Mouse (Mus musculus) gastrocnemius, adult 18-20 months (tissue): ENCODE data around the gene Egflam. TPM values are rescaled to one million over a fixed set of nuclear protein-coding genes. Genes with fewer than 3 reads are reported as not detected.
A peak's percentile ranks its signal among the peaks of the same experiment; 100 is the strongest.

Experiments used
- DNase-seq: peaks from one replicate; pipeline ENCODE4 v3.0.0; 2021; ENCODE audit warnings: low spot score
- total RNA-seq, 2 experiments: library from RNA; stranded (reverse); gene quantifications; 2 replicates each; pipeline ENCODE4 v1.2.3; 2021

Egflam gene
- total RNA-seq, 2 experiments from 2014 or later, result 12.2 to 16.9 TPM

DNA sequence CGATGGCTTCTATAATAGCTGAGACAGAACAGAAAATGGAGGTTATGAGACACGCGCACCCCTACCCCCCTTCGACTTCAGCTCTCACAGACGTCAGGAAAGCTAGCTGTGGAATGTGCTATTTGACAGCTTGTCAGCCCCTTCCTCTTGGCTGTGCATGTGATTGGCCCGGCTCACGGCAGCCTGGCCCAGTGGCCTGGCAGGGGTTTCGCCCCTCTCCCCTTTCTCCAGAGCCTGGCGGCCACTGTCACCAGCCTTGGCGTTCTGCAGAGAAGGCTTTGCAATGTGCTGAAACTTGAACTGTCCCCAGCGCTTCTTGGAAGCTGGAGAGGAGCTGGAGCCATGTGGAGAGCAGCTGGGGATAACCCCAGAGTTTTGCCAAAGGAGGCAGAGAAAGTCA, 175.4 kb downstream of the Egflam start:
- DNase-seq, result peak; percentile 81

DNA sequence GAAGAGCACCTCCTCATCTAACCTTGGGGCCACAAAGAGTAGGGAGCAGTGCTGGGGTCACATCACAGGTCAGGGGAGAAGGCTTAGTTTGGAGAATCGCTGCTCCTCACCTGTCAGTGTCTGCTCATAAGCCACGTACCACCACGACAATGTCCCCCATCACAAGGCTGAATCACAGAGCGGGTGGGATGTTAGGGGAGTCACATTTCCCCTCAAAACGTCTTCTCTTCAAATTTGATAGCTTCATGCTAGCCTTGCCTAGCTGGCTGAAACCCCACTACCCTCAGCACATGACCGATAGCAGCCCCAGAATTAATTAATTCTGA, 181.0 kb downstream of the Egflam start:
- DNase-seq, result no peak

DNA sequence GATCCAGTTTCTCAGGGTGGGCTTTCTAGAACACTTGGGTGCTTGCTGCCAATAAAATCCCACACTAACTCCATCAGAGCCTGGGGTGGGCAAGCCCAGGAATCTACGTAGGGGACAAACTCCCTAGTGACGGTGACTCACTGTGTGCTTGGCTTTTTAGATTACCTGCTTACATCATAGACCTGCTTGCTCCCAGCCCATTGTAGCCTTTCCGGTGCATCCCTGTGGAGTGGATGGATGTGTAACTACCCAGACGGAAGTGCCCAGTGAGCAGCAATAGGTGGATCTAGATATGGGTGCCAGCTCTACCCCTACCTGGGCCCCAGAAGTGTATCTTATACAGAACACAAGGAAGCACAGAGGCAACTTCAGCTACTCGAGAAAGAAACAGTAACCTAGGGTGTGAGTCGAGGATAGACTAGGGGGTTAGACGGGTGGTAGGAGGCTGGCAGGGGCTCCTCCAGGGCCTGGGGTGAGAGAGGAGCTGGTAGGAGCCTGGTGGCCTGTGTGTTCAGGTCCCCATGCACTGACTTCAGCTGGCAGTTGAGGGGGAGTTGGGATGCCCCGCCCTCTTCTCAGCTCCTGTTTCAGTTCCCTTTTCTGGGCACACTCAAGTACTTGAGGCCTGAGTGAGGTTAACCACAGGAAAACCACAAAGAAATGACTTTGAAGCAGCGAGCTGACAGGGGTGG, 181.5 kb downstream of the Egflam start:
- DNase-seq, result no peak

DNA sequence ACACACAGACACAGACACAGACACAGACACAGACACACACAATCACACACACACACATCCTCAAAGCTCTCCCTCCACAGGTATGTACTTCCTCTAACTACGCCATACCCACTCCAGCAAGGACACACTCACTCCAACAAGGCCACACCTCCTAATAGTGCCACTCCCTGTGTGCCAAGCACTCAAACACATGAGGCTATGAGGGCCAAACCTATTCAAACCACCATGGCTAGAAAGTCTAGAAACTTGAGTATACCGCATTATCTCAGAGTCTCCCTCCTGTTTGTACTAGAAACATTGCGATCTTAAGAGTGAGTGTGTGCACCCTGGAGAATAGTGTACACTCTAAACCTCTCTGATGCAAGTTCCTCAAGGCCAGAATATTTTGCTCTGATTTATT, 182.3 kb downstream of the Egflam start:
- no peak for DNase-seq

DNA sequence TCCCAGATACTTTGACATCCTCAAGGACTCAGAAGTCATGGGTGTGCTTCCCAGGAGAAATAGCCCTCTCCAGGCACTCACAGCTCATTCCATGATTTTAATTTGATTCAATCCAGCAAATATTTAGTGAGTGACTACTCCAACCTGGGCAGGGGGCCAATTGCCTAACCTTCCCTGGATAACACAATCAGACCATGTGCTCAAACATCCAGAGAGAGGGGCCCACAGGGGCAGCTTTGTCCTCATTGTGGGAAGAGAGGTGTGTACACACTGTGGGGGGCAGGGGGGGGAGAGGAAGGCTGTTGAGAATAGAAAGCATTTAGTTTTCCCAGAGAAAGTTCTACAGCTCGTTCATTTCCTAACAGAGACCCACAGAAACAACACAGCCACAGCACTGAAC, 184.5 kb downstream of the Egflam start:
- peak; percentile 40 for DNase-seq

DNA sequence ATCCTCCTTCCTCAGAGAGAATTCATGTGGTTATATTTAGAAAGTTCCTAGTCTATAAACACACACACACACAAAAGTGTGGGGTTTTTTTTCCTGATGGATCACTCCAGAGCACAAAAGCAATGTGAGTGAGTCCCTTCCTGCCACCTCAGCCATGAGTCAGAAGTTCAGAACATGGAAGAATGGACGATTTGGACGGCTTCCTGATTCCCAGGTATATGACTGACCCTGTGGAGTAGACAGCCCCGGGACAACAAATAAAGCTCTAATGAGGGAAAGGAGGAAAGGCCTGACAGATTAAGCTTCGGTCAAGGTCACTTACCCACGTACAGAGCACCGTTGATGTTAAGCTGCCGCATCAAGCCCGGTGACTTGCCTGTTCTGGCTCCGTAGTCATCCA, 190.0 kb downstream of the Egflam start:
- DNase-seq, result no peak

DNA sequence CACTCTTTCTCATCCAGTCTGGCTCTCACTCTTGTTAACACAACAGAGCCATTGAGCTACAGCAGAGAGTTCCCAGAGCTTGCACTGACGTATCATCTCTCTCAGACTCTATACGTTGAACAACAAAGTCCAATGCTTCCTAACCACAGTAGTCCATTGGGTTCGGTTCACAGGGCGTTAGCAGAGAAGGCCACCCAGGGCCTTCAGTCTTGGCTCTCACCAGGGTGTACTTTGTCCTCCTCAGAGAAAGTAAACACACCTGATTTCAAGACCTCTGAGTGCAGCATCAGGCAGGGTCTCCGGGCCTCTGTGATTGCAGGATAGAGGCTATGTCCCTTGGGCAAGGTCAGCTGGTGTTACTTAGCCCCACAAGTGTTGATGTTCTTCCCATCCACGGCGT, 190.9 kb downstream of the Egflam start:
- DNase-seq, result no peak

DNA sequence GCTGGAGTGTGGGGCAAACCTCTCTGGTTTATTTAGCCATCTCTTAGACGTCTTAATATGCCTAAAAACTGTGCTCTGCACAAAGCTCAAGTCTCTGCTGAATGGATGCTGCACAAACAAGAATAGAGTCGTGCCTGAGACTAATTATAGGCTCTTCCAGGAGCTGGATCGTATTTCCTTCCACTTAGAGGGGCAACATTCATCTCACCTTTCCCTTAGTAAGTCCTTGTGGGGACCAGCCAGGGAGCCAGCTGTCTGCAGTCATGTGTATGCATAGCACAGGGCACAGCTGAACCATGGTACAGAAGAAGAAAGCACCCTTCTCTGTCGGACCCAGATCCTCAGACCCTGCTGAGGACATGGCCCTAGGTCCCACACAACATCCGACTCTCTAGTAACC, 192.1 kb downstream of the Egflam start:
- DNase-seq, result peak; percentile 54

DNA sequence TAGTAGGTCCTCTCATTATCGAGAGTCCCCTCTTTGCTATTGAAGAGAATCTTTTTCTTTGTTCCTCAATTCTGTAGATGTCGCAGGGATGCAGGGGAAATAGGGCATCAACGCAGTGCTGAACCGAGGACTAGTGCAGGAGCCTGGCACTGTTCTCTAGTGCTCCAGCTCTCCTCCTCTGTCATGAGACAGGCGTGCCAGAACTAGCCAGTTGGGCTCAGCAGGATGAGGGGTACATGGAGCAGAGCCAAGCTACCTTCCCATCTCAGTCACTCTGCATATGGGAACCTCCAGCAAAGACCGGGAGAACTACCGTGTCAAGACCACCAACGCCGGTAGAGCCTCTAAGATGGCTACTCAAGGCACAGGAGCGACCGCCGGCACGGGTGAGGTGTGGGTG, 193.3 kb downstream of the Egflam start:
- no peak for DNase-seq

DNA sequence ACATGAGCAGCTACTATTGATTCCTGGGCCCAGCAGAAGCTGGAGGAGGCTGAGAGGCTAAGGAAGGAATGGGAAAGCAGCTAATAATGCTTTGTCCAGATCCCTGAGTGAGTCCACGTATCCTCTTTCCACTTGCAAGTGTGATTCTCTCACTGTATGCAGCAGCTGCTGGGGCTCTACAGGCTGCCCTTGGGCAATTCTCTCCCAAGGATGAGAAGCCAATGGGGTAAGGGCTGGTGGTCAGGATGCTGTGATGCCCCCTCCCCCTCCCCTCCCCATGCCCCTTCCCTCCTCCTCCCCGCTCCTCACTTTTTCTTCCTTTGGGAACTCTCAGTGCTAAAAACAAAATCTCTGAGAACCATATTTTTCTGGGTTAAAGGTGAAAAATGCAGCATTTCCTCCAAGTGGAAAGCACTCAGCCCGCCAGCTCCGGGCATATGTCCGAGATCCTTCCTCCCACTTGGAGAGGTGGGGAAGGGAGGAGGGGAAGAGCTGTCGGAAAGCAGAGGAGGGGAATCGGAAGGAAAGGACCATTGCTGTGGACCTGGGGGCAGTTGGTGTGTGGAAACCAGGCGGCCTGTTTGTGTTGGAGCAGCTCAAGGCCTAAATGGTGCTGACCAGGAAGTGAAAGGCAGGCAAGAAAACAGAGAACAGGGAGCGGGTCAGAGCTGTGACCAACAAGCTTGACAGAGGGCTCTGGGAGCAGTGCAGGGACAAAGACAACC, 194.4 kb downstream of the Egflam start:
- DNase-seq, result peak; percentile 55

DNA sequence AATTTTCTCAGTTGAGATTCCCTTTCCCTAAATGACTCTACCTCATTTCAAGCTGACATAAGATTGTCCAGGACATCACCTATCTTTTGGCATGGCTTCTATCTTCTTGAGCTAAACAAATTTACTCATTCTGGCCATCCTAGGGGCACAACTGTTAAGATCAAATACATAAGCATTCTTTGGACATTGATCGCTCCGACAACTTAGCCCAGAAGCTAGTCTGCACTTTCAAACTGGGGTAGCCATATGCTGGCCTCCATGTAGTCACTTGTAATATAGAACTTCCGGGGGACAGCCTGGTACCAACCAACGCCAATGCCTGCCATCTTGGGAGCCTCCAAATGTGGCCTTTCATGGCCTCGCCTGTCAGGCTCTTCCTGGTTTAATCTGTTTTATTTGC, 195.2 kb downstream of the Egflam start:
- no peak for DNase-seq

DNA sequence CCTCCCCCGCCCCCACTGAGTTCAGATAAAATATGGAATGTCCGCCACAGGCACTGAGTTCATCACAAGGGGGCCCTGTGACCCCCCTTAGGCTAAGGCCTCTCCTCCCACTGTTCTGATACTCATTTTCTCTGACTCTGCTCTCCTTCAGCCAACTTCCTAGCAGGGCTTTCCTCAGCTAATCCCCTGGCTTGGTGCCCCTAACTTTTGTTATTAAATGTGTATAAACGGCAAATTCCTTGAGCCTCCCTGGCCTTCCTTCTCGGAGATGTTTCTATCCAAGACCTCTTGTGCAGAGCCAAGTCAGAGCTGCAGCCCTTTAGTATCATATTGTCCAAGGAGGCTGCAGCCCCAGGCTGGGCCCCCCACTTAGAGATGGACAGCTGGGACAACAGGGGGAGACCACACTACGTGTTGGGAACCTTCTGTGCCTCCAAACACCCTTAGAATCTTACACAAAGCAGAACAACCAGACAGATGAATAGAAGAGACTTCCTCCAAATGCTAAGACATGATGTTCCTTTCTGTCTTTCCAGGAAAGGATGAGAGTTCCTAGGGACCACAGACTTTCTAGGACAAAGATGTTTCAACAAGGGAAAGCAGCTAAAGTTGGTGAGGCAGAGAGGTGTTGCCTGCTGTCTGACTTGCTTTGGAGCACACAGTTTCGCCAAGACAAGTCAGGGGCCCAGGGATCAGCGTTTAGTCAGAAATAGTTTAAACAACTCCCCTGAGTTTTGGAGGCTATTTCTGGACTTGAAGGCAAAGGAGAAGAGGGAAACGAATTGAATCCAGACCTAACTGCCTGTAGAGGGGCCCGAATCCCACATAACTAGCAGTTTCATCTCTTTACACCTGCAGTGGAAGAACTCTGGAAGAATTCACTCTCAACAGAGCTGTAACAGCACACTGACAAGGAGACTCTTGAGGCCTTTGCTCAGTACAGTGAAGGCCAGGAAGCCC, 196.5 kb downstream of the Egflam start:
- no peak for DNase-seq

DNA sequence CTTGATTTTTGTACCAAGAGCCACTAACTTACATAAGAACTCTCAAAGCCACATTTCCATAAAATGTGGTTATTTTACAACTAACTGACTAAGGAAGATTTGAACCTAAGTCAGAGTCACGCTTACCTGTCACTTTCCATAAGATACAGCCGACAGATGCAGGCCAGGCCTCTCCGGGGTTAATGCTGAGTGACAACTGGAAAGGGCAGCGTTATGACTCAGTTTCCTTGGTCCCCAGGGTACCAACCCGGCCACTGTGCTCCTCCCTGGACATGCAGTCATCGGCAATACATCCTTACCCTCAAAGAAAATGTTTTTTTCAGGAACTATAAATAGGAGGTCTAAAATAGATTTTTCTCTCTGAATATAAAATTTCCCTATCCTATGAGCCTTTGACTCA, 197.9 kb downstream of the Egflam start:
- no peak for DNase-seq

DNA sequence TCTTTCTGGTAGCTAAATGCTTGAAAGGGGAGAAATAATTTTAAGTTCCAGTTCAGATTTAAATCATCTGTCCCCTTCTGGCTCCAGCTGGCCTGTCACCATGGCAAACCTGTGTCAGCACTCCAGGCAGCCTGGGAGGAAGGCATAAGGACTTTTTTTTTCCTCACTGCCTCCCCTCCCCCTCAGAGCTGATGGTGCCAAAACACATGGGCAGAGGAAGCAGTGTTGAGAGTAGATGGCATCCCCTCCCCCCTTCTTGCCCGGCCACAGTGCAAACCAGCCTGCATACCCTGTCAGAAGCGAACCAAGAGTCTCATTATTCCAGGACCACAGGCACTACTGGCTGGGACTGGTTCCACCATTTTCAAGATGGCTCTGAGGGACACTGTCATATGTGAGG, 199.4 kb downstream of the Egflam start:
- no peak for DNase-seq

DNA sequence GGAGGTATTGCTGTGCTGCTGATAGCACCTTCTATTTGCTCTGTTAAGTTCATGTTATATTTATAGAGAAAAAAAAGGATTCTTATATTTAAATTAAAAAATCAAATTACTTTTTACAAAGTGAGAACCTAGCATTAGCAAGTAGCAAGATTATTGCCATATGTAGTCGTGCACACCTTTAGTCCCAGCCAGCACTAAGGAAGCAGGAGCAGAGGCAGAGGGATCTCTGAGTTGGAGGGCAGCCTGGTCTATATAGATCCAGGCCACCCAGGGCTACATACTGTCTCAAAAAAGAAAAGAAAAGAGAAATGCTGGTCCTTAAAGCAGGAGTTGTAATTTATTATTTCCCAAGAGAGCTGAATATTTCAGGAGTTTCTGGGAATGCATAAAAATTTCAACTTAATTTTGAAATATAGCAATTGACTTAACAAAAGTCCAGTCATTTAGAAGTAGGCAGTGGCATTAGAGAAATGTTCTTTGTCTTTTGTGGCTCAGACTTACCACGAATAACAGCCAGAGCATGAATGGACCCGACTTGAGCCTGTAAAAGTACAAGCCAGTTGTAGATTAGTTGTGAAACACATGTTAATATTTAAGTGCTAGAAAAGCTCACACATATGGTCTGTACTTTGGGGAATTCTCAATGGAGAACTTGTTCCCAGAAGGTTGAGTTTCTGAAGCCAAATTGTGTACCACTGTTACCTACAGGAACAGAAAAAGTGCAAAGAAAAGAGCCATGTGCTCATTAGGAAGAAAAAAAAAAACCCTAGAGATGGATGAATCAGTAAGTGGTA, 200.3 kb downstream of the Egflam start:
- no peak for DNase-seq

DNA sequence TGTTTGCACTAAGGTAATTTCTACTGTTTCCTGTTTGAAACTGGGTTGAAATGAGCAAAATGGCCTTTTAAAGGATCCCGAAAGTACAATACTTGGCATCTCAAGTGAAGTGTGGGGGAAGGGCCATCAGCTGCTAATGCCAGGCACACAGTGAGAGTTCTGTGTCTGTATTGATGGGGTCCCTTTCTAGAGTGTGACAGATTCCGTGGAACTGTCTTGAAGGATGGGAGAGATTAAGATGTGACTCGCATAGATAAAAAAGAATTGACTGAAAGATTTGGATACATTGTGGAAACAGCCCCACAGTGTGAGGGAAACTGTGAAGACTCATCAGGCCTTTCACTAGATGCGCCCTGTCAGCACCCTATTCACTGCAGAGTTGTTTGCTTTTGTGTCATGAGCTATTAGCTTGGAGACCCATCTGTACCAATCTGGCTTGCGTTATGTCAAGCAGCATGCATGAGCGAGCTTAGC, 203.4 kb downstream of the Egflam start:
- no peak for DNase-seq

DNA sequence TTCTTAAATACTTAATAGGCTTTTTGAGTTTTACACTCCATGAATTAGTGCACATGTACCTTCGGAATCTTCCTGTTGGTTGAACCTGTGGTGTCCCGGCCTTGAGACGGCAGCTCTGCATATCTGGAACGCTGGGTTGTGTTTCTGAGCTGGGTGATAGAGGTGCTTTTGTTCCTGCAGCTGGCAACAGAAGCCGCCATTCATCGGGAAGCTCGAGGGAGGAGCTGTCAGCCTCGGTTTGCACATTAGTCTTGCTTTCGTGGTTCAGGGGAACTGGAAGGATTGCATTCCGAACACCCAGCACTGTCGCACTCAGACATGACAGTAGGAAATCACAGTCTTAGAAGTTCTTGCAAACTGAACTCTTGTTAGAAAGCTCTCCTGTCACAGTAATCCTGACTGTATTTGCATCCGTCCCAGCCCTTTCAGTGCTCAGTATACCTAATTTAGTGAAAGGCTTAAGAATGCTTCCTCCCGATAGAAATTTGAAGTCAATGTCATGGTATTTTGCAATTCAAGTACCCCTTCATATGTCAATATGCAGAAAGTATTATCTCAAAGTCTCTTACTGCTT, 204.0 kb downstream of the Egflam start:
- no peak for DNase-seq

DNA sequence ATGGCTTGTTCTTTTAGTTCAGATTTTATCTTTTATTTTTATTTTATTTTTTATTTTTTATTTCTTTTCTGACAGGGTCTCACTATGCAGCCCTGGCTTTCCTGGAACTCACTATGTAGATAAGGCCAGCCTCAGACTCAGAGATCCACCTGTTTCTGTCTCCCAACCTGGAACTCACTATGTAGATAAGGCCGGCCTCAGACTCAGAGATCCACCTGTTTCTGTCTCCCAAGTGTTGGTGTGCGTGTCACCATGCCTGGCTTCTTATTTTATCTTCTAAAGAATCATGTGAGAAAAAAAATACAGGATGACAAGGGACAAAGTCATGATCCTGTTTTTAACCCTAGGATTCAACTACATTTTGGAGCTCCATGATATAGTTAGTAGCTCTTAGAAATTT, 205.6 kb downstream of the Egflam start:
- DNase-seq, result no peak

DNA sequence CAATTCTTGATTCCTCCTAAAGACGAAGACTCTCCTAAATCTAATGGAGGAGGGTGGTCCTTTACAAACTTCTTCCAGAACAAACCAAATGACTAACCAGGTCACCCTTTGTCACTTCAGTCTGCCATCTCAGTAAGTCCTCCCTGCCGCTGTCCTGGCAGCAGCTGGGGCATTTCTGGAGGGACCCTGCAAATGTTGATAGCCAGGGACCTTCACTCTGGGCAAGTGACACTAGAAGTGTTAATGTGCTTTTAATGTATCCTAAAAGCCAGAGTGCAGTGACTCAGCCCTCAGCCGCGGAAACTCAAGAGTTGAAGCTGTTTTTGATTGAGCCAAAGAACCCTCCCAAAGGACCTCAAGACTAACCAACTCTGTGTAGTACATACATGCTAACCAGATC, 207.1 kb downstream of the Egflam start:
- no peak for DNase-seq

DNA sequence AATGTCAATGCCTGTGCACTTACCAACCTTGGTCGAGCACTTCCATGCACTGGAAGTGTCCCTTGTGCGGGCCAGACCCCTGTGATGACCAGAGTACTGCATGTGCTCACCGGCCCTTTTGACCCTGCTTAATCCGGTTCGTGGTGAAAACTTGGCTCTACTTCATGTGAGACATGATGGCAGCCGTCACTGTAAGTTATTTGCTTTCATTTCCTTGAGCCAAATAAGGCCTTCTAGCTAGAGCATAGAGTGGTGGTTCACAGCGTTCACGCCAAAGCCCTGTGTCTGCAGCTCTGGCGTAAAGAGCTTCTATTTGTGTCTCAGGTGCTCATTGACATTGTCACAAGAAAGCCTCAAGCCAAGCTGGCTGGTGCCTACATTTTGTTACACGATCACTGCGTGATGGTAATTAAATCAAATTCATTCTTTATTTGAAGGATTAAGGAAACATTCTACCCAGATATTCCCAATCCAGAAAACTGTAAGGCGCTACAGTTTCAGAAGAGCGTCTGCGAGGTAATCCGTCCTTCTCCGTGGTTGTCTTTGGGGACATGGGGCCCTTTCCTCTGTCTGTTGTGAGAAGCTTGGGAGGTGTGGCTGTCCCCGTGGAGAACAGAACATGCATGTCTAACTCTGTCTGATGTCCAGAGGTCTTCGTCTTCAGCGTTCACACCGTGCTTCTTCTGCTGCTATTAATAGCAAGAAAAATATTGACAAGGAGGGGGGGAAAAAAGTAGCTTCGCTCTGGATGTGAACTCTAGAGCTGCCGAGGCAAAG, 208.3 kb downstream of the Egflam start:
- DNase-seq, result no peak
